Mouse (Mus musculus) testis, adult 2 months (tissue): ENCODE measurements around the gene Ap3m1.

ENCODE experiments used
- CTCF ChIP-seq: fragments of 200-500 bp; IDR thresholded peaks from 2 replicates; pipeline ENCODE4 v1.5.1; 2012; ENCODE audit warnings: low read depth, mild to moderate bottlenecking, inconsistent platforms, low read length, moderate library complexity; ENCODE audit not compliant: control insufficient read depth, insufficient read depth, insufficient replicate concordance
- POLR2A ChIP-seq: fragments of 200-500 bp; IDR thresholded peaks from 2 replicates; pipeline ENCODE4 v1.6.1; 2012; ENCODE audit warnings: low read depth, mild to moderate bottlenecking, inconsistent platforms, low read length, moderate library complexity; ENCODE audit not compliant: control insufficient read depth

GRCm38 (mm10) chr14:20995497-20995896 lies 56.8 kb downstream of the Ap3m1 start:
- TF ChIP-seq POLR2A (no peak), CTCF (no peak)
